Mouse (Mus musculus) embryonic fibroblast, embryonic 13.5 days (primary cell): ENCODE data around the gene Pim1. TPM values are rescaled to one million over a fixed set of nuclear protein-coding genes. Genes with fewer than 3 reads are reported as not detected.
"Not testable (repeated sequence)": the region's sequence is repeated elsewhere in the genome, so short reads cannot be mapped to it uniquely, and the experiment has no call there.

Experiments used
- H3K27ac ChIP-seq: 2 replicates; pipeline ENCODE4 v1.5.1; 2012; ENCODE audit warnings: low read length, control low read depth, inconsistent platforms; ENCODE audit not compliant: insufficient read depth
- H3K4me1 ChIP-seq: 2 replicates; pipeline ENCODE4 v1.6.1; 2011; ENCODE audit warnings: low read length; ENCODE audit not compliant: control insufficient read depth, insufficient read depth
- H3K4me3 ChIP-seq: 2 replicates; pipeline ENCODE4 v1.5.1; 2011; ENCODE audit warnings: mild to moderate bottlenecking, control low read depth, low read length; ENCODE audit not compliant: insufficient read depth
- CTCF ChIP-seq: IDR thresholded peaks from 2 replicates; pipeline ENCODE4 v1.5.1; 2011; ENCODE audit warnings: mild to moderate bottlenecking, control low read depth, low read length, moderate library complexity, borderline replicate concordance; ENCODE audit not compliant: insufficient read depth
- POLR2A ChIP-seq: IDR thresholded peaks from 2 replicates; pipeline ENCODE4 v1.6.1; 2011; ENCODE audit warnings: low read depth, mild to moderate bottlenecking, control low read depth, low read length, moderate library complexity
- polyA plus RNA-seq: library from polyadenylated mRNA; stranded (reverse); fragments of >200 nt; gene quantifications from 2 replicates; pipeline ENCODE4 v1.2.4, GENCODE M21; 2011; ENCODE audit warnings: low read depth; ENCODE audit not compliant: missing spikeins, insufficient read length

Pim1 gene
- polyA plus RNA-seq, 1 experiment, result 30.7 TPM

DNA sequence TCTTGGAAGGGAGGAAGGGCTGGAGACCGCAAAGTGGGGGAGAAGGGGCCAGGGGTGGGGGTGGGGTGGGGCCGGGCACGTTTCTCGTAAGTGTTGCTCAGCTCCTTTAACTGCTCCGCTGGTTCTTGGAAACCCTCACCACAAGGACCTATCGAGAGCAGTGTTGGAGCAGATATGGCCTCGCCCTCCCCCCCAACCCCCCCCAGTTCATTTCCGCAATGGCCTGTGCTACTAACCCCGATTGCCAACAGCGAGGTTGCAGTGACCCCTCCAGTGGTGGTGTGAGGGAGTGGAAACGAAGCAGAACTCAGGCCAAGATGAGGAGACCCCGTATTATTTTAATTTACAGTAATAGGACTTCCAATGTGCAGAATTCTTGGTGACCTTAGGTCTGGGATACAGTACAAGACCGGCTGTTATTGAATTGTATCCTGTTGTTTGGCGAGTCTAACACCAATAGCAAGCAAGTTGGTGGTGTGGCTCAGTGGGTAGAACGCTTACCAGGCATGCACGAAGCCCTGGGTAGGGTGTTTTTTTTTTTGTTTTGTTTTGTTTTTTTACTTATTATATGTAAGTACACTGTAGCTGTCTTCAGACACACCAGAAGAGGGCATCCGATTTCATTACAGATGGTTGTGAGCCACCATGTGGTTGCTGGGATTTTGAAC, 10.4 kb downstream of the Pim1 start:
- TF ChIP-seq POLR2A (no peak), CTCF (no peak)
- H3K4me3 ChIP-seq, result no peak overlapping the region
- no peak overlapping the region for H3K27ac ChIP-seq
- H3K4me1 ChIP-seq, result no peaks in the 10 kb centered on the region

DNA sequence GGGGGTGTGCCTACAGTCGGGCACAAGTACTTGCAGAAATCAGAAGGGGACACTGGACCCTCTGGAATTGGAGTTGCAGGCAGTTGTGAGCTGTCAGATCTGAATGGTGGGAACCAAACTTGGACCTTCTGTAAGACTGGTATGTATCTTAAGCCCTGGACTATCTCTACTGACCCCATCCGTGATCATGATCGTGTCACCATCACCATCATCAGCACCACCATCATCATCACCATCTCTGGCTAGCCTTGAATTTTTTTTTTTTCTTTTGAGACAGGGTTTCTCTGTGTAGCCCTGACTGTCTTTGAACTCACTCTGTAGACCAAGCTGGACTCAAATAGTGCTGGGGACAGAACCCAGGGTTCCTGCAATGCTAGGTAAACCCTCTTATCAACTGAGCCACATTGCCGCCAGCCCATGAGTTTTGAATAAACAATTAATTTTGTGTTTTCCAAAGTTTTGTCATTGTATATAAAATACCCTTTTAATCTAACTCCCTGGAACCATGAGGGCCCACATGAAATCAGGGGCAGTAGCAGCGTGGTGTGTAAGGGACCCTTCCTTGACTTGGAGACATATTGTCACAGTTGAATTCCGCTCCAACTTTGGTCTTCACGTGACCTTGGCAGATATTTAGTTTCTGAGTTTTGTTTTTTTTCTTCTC, 11.6 kb downstream of the Pim1 start:
- H3K27ac ChIP-seq, result no peak overlapping the region
- TF ChIP-seq POLR2A (no peak), CTCF (no peak)
- H3K4me3 ChIP-seq, result no peak overlapping the region
- H3K4me1 ChIP-seq, result no peaks in the 10 kb centered on the region

DNA sequence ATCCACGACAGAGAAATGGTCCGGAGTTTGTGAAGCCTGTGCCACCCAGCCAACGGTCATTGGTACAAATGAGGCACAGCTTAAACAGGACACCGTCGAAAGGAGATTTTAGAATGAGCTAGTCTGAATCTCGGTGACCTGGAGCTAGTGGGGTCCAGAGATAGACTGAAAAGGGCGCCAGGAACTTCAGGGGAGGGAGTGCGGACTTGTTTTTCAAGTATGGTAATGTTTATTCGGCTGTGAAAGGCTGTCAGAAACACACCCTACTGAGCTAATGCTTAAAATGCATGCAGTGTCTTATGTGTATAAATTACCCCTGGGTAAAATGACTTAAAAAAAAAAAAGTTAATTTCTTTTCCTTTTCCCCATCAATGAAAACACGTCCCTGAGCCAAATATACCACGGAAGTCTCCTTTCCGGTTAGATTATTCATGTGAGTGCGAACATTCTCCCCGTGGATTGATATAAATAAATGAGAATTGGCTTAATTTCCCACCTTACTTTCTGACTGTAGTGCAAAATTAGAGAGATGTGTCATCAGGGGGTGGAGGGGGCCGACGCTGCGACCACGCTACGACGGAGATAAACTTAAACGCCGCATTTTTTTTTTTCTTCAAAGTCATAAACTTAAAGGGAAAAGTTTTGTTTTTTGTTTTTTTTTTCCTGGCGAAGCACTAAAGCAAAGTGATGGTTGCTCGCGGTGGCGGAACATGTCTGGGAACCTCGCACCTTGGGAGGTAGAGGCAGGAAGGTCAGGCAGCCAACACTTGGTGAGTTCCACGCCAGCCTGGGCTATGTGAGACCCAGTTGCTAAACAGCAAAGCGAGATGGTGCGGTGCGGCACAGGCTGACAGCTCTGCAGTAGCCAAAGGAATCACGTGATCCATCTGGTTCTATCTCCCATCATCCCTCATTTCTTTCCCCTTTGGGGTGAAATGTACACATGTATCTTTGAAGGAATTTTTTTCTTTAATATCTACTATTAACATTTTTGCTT, 12.4 kb downstream of the Pim1 start:
- no peak for TF ChIP-seq CTCF
- TF ChIP-seq POLR2A, result no peak
- Histone ChIP-seq H3K27ac (no peak overlapping the region), H3K4me1 (no peaks in the 10 kb centered on the region), H3K4me3 (no peak overlapping the region)

DNA sequence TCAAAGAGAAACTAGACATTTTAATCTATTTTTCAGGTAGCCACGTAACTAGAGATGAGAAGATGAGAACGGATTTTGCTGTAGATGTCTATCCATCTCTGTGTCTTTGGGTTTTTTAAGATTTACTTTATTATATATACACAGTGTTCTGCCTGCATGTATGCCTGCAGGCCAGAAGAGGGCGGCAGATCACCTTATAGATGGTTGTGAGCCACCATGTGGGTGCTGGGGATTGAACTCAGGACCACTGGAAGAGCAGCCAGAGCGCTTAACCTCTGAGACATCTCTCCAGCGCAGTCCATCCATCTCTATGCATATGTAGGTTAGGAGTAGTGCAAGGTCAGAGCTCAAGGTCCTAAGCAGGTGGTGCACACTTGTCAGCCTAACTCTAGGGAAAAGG, 13.1 kb downstream of the Pim1 start:
- TF ChIP-seq POLR2A, result no peak
- TF ChIP-seq CTCF, result no peak
- no peak overlapping the region for H3K4me3 ChIP-seq
- no peak overlapping the region for H3K27ac ChIP-seq
- no peaks in the 10 kb centered on the region for H3K4me1 ChIP-seq

DNA sequence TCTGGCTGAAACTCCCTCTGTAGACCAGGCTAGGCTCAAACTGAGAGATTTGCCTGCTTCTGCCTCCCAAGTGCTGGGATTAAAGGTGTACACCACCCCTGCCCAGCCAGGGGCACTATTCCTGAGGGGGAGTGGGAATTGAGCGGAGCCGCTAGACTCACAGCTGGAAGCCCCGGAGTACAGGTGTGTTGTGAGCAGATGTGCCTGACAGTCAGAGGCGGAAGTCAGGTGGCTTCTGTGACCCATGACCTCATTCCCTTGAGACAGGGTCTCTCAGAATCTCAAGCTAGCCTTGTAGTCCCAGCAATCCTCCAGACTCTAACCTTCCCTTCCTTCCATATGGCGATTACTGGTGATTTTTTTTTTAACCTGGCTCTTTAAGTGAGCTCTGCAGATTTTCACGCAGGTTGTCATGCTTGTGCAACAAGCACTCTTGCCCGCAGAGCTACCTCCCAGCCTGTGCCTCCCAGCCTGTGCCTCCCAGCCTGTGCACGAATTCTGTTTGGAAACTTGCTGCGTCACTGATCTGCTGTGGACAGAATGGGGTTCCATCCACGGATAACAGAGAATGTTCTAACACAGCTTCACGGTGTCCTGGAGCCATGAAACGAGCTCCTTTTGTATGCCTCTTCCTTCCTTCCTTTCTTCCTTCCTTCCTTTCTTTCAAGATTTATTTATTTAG, 18.5 kb downstream of the Pim1 start:
- Histone ChIP-seq H3K27ac (no peak overlapping the region), H3K4me1 (no peaks in the 10 kb centered on the region), H3K4me3 (no peak overlapping the region)
- TF ChIP-seq POLR2A (no peak), CTCF (no peak)

- TF ChIP-seq POLR2A (no peak), CTCF (no peak)
- no peak overlapping the region for H3K27ac ChIP-seq
- H3K4me1 ChIP-seq, result no peaks in the 10 kb centered on the region
Measured at GRCm38 (mm10) chr17:29510691-29511090, 20.1 kb downstream of the Pim1 start.

DNA sequence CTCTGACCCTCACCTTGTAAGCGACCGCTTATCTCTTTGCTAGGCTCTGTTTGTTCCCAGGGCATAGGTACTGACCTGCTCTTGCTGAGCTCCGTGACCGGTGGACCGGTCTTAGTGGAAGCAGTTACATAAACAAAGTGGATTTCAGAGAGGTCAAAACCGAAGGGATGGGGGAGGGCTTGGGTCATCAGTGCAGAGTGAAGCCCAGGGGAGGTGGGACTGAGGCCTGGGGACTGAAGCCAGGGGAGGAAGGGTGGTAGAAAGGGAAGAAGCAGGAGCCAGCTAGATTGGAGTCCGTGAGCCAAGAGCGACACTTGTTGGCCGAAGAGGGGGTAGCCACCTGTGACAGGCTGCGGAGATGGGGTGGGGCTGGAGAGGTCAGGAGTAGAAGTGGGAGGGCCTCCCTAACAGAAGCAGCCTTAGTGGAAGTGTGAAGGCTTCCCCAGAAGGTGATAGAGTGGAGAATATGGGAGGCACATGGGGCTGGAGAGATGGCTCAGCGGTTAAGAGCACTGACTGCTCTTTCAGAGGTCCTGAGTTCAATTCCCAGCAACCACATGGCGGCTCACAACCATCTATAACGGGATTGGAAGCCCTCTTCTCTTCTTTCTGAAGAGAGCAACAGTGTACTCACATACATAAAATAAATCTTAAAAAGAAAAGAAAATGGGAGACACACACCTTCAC, 22.6 kb downstream of the Pim1 start:
- TF ChIP-seq CTCF (peak; percentile 63; the same call in 1 of the 2 replicates), POLR2A (no peak)
- no peak overlapping the region for H3K27ac ChIP-seq
- H3K4me1 ChIP-seq, result no peaks in the 10 kb centered on the region
- no peak overlapping the region for H3K4me3 ChIP-seq

More at GRCm38 (mm10) chr17:29510691-29511090, 20.1 kb downstream of the Pim1 start:
- no peak overlapping the region for H3K4me3 ChIP-seq

DNA sequence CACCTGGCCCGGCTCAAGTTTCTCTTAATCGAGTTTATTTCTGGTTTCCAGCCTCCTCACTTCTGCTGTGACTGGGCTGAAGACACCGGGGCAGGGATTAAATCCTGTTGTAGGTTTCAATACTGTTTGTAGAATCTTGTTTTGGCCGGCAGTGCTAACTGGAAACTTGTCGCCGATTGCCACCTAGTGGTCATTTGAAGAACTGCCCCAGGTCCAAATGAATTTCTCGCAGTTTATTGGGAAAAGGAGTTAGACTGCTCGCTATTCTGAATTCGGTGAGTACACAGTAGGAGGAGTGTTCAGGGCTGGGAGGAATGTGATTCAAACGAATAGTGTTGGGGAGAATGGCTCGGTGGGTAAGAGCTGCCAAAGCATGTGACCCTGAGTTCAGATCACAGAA, 23.9 kb downstream of the Pim1 start:
- H3K27ac ChIP-seq, result no peak overlapping the region

GRCm38 (mm10) chr17:29518665-29519064, 28.1 kb downstream of the Pim1 start:
- not testable (repeated sequence) for H3K27ac ChIP-seq, H3K4me3 ChIP-seq, H3K4me1 ChIP-seq

More for the DNA sequence above, 23.9 kb downstream of the Pim1 start:
- Histone ChIP-seq H3K4me3 (no peak overlapping the region), H3K4me1 (no peaks in the 10 kb centered on the region)
- no peak for TF ChIP-seq POLR2A
- TF ChIP-seq CTCF, result peak; percentile 16; the same call in 1 of the 2 replicates
